Mouse (Mus musculus) hindbrain, embryonic 13.5 days (tissue): ENCODE results near the gene Clic5. TPM values are rescaled to one million over a fixed set of nuclear protein-coding genes. Genes with fewer than 3 reads are reported as not detected.

ENCODE experiments used
- ATAC-seq: fragments of 200-750 bp; cut with Nextera tagmentation; 2 replicates; pipeline ENCODE4 v1.8.0; 2017; ENCODE audit warnings: moderate TSS enrichment; ENCODE audit not compliant: low FRiP score
- H3K27ac ChIP-seq: fragments of 300-500 bp; sonication (generic); 2 replicates; pipeline ENCODE4 v1.5.1; 2015; ENCODE audit warnings: inconsistent platforms, mild to moderate bottlenecking, moderate library complexity
- H3K27me3 ChIP-seq: fragments of 300-500 bp; sonication (generic); 2 replicates; pipeline ENCODE4 v1.6.1; 2015; ENCODE audit warnings: mild to moderate bottlenecking, inconsistent platforms
- H3K36me3 ChIP-seq: fragments of 300-500 bp; sonication (generic); 2 replicates; pipeline ENCODE4 v1.6.1; 2015; ENCODE audit warnings: mild to moderate bottlenecking, inconsistent platforms
- H3K4me1 ChIP-seq: fragments of 300-500 bp; sonication (generic); replicated peaks from 2 replicates; pipeline ENCODE4 v1.6.1; 2015; ENCODE audit warnings: inconsistent platforms
- H3K4me2 ChIP-seq: fragments of 300-500 bp; sonication (generic); 2 replicates; pipeline ENCODE4 v1.6.1; 2015; ENCODE audit warnings: inconsistent platforms, mild to moderate bottlenecking, moderate library complexity
- H3K4me3 ChIP-seq: fragments of 300-500 bp; sonication (generic); 2 replicates; pipeline ENCODE4 v1.5.1; 2015; ENCODE audit warnings: mild to moderate bottlenecking, inconsistent platforms
- H3K9ac ChIP-seq: fragments of 300-500 bp; sonication (generic); 2 replicates; pipeline ENCODE4 v1.6.1; 2015; ENCODE audit warnings: mild to moderate bottlenecking, inconsistent platforms
- H3K9me3 ChIP-seq: fragments of 300-500 bp; sonication (generic); 2 replicates; pipeline ENCODE4 v1.6.1; 2016; ENCODE audit warnings: inconsistent platforms
- WGBS: fragments of 180-500 bp; shearing (Covaris S2); methylation state at CpG from one replicate; pipeline ENCODE4 v1.1.7; 2015; 5-methylcytosine and 5-hydroxymethylcytosine counted together
- polyA plus RNA-seq: library from polyadenylated mRNA; unstranded; fragments of >200 nt; fragmentation: Nextera tagmentation; extraction: Ambion mirVana; gene quantifications from 2 replicates; pipeline ENCODE4 v1.2.1, GENCODE M21; 2015

Gene Clic5
- polyA plus RNA-seq, result 0.18 and 0.23 TPM in 2 replicates

DNA sequence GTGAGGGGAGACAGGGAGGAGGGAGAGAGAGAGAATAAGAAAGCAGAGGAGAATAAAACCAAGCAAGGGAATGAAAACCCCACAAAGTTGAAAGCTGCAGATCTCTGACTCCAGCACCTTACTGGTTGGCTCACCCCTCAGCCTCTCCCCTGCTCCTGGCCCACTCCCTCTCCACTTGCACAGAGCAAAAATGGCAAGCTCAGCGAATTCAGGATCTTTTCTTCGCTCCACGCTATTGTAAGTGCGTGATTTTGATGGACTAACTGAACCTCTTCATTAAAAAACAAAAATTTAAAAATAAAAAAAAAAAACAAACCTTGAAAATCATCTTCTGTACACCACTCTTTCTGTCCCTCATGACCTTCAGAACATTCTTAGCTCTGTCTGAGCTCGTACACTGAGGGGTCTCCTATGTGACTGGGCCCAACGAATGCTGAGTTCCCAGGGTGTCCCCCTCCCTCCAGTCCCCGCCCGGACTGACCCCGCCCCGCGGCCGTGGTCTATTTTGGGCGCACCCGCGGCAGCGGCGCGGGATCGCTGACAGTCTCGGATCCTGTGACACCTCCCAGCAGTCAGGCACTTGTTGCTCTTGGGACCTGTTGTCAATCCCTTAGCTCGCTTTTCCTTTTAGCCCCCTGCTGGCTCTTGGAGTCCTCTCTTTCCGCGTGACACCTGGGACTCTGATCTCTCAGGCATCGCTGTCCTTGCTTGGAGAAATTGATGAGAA is at the start of gene Clic5:
Gene Clic5, plus strand, starts transcription at position 543 of the 727 bp plus-strand sequence.
- 4% methylated on average over 24 of the region's 24 CpGs for WGBS
- H3K4me1 ChIP-seq, result peaks cover 18% of the 10 kb centered on the region
- peak within 1 kb of the TSS; percentile 74 for H3K4me2 ChIP-seq
- no peaks in the 10 kb centered on the region for H3K9me3 ChIP-seq
- peak within 1 kb of the TSS; percentile 56 for H3K9ac ChIP-seq
- H3K27ac ChIP-seq, result no peak within 1 kb of the TSS
- no peak for ATAC-seq
- peaks cover 42% of the 10 kb centered on the region for H3K27me3 ChIP-seq
- no peaks in the 10 kb centered on the region for H3K36me3 ChIP-seq
- peak within 1 kb of the TSS; percentile 39 for H3K4me3 ChIP-seq

DNA sequence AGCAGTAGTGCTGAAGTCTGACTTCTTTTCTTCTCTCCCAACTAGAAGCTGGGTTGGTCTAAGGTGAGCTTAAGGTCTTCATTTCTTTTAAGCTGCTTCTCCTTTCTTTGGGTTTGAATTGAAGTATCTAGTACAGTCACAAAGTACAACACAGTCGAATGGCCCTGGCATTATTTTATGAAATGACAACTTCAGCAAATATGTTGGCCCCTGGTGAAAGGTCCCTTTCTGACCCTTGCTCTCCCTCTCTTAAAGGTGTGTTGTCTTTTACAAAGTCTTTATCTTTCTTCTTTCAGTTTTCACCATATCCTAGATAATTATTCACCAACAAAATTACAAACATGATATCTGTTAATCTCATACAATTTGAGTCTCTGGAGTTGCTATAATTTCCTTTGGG is 42.6 kb upstream of the Clic5 start:
- Histone ChIP-seq H3K36me3 (no peaks in the 10 kb centered on the region), H3K4me1 (no peaks in the 10 kb centered on the region), H3K27ac (no peak overlapping the region), H3K27me3 (no peaks in the 10 kb centered on the region), H3K9ac (no peak overlapping the region), H3K4me2 (no peak overlapping the region), H3K9me3 (no peaks in the 10 kb centered on the region), H3K4me3 (no peak overlapping the region)
- 86% methylated on average over 1 of the region's 1 CpGs for WGBS
- ATAC-seq, result no peak

DNA sequence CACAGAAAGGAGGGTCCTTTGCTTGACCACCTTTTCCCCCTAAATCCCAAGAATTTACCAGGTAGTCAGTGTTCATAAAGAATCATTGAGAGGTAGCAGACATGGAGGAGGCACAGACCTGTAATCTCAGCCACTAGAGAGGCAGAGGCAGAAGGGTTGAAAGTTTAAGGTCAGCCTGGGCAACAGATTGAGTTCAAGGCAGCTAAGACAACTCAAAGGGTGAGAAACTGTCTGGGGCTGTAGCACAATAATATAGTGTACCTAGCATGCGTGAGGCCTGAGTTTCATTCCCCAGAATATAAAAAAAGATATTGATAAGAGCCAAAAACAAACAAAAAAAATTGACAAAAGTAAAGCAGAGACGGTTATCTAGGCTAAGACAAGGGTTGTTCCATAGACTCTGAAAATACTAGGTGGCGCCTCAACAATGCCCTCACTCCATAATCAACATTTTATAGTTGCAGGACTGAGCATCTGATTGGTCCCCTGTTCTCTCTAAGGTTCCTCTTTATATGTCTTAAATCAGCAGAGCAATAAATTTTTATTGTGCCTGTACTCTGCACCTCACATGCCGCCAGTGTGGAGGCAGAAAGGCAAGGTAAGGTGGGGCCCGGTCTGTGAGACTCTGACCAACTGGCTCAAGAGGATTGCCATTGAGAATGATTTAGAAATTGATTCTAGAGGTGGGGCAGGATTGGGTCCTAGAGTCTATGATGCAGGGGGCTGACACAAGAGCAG is 40.1 kb upstream of the Clic5 start:
- Histone ChIP-seq H3K4me3 (no peak overlapping the region), H3K36me3 (no peaks in the 10 kb centered on the region), H3K9me3 (no peaks in the 10 kb centered on the region), H3K4me1 (no peaks in the 10 kb centered on the region), H3K4me2 (no peak overlapping the region), H3K27me3 (no peaks in the 10 kb centered on the region), H3K27ac (no peak overlapping the region), H3K9ac (no peak overlapping the region)
- ATAC-seq, result no peak
- WGBS, result 94% methylated on average over 5 of the region's 5 CpGs

DNA sequence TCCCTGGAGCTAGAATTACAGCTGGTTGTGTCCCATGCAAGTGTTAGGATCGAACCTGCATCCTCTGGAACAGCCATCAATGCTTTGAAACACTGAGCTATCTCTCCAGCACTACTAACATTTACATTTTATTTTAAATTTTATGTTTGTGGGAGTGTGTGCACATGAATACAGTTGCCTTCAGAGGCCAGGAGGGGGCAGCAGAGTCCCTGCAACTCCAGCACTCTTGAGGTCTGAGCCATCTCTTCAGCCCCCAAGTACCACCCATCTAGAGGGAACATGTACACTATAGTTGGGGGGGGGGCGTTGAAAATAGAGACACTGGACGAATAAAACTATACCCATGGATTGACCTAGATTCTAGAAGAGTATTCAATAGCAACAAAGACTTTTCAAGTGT is 37.3 kb upstream of the Clic5 start:
- Histone ChIP-seq H3K9me3 (no peaks in the 10 kb centered on the region), H3K9ac (no peak overlapping the region), H3K36me3 (no peaks in the 10 kb centered on the region), H3K27me3 (no peaks in the 10 kb centered on the region), H3K4me2 (no peak overlapping the region), H3K27ac (no peak overlapping the region), H3K4me1 (no peaks in the 10 kb centered on the region), H3K4me3 (no peak overlapping the region)
- ATAC-seq, result no peak
- 77% methylated on average over 3 of the region's 3 CpGs for WGBS

DNA sequence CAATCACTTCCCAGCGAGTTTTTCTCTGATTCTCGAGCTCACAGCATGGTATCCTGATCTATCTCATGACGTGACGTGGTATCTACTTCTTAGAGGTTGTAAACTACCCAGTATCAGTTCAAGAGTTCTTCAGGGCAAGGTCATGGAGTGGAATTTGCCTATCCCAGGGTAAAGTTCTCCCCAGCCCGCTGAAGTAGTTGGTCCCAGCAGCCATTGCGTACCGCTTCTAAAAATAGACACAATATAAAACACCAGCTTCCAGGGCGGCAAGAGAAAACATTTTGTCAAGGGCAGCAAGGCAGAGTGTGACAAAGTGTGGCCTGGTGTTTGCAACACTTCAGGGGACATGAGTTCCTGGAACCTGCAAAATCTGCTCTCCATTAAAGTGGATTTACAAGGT is 36.5 kb upstream of the Clic5 start:
- Histone ChIP-seq H3K4me3 (no peak overlapping the region), H3K27me3 (no peaks in the 10 kb centered on the region), H3K4me1 (no peaks in the 10 kb centered on the region), H3K4me2 (no peak overlapping the region), H3K27ac (no peak overlapping the region), H3K36me3 (no peaks in the 10 kb centered on the region), H3K9me3 (no peaks in the 10 kb centered on the region), H3K9ac (no peak overlapping the region)
- WGBS, result 88% methylated on average over 8 of the region's 8 CpGs
- ATAC-seq, result no peak

DNA sequence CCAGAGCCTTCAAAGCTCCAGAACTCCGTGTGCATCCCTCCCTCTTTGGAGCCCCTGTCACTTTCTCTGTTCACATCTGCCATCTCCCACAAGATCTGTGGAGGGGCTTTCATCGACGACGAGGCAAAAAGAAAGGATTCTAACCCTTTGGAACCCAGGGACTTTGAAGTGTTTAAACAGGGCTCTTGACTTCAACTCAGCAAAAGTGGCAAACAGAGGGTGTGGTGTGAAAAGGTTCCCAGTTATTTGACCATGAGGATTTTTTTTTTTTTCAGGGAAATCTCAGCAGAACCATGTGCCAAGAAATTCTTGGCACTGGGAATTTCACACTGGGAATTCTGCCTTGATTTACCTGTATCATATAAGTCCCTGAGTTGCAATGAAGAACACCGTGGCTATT is 34.5 kb upstream of the Clic5 start:
- H3K9ac ChIP-seq, result no peak overlapping the region
- H3K4me1 ChIP-seq, result no peaks in the 10 kb centered on the region
- H3K36me3 ChIP-seq, result no peaks in the 10 kb centered on the region
- no peaks in the 10 kb centered on the region for H3K27me3 ChIP-seq
- H3K27ac ChIP-seq, result no peak overlapping the region
- WGBS, result 48% methylated on average over 5 of the region's 5 CpGs
- no peak for ATAC-seq
- no peak overlapping the region for H3K4me3 ChIP-seq
- H3K9me3 ChIP-seq, result no peaks in the 10 kb centered on the region
- no peak overlapping the region for H3K4me2 ChIP-seq

DNA sequence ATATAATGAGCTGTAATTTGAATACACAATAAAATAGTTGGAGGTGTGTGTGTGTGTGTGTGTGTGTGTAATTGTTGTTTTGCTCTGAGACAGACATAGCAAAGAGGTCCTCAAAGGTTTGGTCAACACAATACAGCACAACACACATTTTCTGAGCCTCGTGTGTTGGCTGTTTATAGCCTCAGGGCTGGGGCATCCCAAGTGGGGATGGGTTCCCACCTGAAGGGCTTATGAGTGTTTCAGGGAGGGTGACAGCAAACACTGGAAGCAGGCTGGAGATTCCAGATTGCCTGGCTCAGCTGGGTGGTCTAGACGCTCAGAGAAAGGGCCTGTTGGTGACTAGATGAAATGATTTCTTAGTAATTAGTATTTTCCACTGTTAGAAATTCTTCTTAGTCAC is 33.2 kb upstream of the Clic5 start:
- no peak overlapping the region for H3K9ac ChIP-seq
- no peaks in the 10 kb centered on the region for H3K9me3 ChIP-seq
- H3K27ac ChIP-seq, result no peak overlapping the region
- ATAC-seq, result no peak
- H3K4me1 ChIP-seq, result no peaks in the 10 kb centered on the region
- 77% methylated on average over 2 of the region's 2 CpGs for WGBS
- no peaks in the 10 kb centered on the region for H3K36me3 ChIP-seq
- no peak overlapping the region for H3K4me2 ChIP-seq
- no peaks in the 10 kb centered on the region for H3K27me3 ChIP-seq
- no peak overlapping the region for H3K4me3 ChIP-seq

DNA sequence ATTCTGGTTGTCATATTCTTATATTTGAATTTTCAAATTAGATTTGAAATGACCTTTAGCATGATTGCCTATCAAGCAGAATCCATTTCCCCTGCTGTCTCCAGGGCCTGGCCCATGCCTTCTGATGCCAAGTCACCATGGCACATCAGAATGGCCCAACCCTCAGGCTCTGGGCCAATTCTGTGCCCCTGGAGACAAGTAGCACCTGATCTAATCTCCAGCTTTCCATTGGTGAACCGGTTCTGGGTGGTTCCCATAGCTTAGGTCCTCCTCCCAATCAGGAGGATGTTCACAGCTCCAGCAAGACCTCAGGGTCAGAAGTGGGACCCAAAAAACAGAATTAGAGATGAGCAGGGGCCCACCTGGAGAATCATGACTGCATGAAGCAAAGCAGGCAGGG is 30.2 kb upstream of the Clic5 start:
- H3K4me3 ChIP-seq, result no peak overlapping the region
- no peaks in the 10 kb centered on the region for H3K27me3 ChIP-seq
- no peak for ATAC-seq
- no peak overlapping the region for H3K9ac ChIP-seq
- no peak overlapping the region for H3K27ac ChIP-seq
- H3K4me1 ChIP-seq, result no peaks in the 10 kb centered on the region
- 90% methylated on average over 1 of the region's 1 CpGs for WGBS
- H3K36me3 ChIP-seq, result no peaks in the 10 kb centered on the region
- no peaks in the 10 kb centered on the region for H3K9me3 ChIP-seq
- no peak overlapping the region for H3K4me2 ChIP-seq

DNA sequence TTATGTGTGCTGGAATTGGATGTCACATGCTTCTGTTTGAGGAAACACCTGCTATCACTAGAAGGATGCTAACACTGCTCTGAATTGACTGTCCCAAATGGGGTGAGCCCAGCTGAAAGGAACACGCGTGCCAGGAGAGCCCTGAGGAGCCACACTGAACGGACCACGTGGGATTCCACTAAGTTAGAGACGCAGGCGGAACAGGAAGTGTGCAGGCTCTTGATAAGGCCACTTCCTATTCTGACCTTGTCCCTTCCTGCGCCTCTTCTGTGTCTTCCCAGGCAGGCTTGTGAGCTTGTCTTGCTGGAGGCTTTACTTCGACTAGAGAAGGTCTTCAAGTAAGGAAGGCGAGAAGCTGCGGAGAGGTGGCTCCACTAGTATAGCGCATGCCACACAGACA is 27.9 kb upstream of the Clic5 start:
- H3K4me1 ChIP-seq, result no peaks in the 10 kb centered on the region
- H3K9ac ChIP-seq, result no peak overlapping the region
- no peaks in the 10 kb centered on the region for H3K9me3 ChIP-seq
- H3K27ac ChIP-seq, result no peak overlapping the region
- no peak for ATAC-seq
- 92% methylated on average over 11 of the region's 11 CpGs for WGBS
- H3K27me3 ChIP-seq, result no peaks in the 10 kb centered on the region
- H3K4me3 ChIP-seq, result no peak overlapping the region
- H3K4me2 ChIP-seq, result no peak overlapping the region
- no peaks in the 10 kb centered on the region for H3K36me3 ChIP-seq

DNA sequence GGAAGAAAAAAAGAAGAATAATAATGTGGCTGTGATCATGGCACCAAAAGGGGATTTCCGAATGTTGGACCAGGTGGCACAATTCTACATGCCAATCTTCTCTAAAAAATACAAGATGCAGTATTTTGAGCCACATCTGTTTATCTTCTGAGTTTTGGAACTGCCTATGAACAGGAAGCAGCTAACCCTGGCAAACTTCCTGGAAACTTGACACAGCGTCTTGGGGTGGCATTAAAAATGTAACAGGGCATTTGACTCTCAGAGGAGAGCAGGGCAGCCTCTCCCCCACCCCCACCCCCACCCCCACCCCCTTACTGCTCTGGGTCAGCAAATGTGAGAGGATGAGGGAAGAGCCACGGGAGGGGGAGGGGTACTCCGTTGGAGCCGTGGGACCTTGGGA is 25.9 kb upstream of the Clic5 start:
- no peak overlapping the region for H3K4me2 ChIP-seq
- ATAC-seq, result no peak
- no peaks in the 10 kb centered on the region for H3K4me1 ChIP-seq
- H3K9me3 ChIP-seq, result no peaks in the 10 kb centered on the region
- no peaks in the 10 kb centered on the region for H3K27me3 ChIP-seq
- H3K27ac ChIP-seq, result no peak overlapping the region
- H3K4me3 ChIP-seq, result no peak overlapping the region
- 56% methylated on average over 5 of the region's 5 CpGs for WGBS
- no peaks in the 10 kb centered on the region for H3K36me3 ChIP-seq
- H3K9ac ChIP-seq, result no peak overlapping the region

DNA sequence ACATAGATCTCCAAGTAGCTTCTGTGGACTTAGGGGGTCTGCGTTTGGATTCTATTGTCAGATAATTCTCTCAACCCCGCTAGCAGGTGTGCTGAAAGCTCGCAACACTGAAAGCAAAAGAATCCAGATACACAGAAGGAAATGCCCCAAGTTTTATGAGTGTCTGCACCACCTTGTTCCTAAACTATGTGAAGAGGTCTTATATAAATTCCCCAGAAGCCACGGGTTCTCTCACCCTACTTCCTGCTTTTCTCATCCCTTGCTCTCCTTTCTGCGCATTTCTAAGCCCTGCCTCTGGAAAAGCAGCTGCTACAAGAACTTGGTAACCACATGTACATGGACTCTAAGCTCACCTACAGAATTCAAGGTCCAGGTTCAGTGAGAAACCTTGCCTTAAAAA is 25.4 kb upstream of the Clic5 start:
- H3K36me3 ChIP-seq, result no peaks in the 10 kb centered on the region
- WGBS, result 79% methylated on average over 5 of the region's 5 CpGs

DNA sequence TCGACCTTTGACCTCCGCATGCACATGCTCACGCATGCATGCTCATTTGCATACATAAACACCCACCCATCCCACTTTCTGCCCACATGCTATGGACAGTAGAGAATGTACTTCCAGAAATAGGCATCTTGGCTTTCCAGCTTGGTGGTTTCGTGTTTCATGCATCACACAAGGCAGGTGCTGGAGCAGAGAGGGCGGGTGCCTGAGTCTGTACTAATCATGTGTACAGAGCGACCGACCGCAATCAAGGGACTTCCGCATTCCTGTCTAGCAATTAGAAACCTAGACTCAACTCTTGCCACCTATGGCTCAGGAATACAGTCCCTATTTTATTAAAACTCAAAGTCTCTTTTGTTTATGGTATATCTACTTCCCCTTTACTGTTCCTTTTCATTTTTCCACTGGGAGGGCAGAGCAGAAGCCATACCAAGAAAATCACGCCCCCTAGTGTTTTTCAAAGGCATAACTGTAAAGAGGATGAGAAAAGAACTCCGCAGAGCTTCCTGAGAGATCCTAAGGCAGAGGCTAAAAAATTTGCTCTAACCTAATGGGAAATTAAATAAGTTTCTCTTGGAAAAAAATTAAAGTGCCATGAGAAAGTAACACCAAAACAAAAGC is 22.5 kb upstream of the Clic5 start:
- no peak overlapping the region for H3K27ac ChIP-seq
- no peak overlapping the region for H3K9ac ChIP-seq
- no peak overlapping the region for H3K4me3 ChIP-seq
- no peaks in the 10 kb centered on the region for H3K27me3 ChIP-seq
- no peak overlapping the region for H3K4me2 ChIP-seq
- no peaks in the 10 kb centered on the region for H3K9me3 ChIP-seq
- WGBS, result 84% methylated on average over 11 of the region's 11 CpGs
- ATAC-seq, result no peak
- no peaks in the 10 kb centered on the region for H3K4me1 ChIP-seq
- no peaks in the 10 kb centered on the region for H3K36me3 ChIP-seq

More for the DNA sequence above, 25.4 kb upstream of the Clic5 start:
- no peaks in the 10 kb centered on the region for H3K27me3 ChIP-seq
- H3K4me1 ChIP-seq, result no peaks in the 10 kb centered on the region
- H3K9ac ChIP-seq, result no peak overlapping the region
- H3K4me3 ChIP-seq, result no peak overlapping the region
- ATAC-seq, result no peak
- H3K27ac ChIP-seq, result no peak overlapping the region
- no peak overlapping the region for H3K4me2 ChIP-seq
- H3K9me3 ChIP-seq, result no peaks in the 10 kb centered on the region
